Mouse (Mus musculus): ENCODE data around the gene Pgm2l1.

DNA sequence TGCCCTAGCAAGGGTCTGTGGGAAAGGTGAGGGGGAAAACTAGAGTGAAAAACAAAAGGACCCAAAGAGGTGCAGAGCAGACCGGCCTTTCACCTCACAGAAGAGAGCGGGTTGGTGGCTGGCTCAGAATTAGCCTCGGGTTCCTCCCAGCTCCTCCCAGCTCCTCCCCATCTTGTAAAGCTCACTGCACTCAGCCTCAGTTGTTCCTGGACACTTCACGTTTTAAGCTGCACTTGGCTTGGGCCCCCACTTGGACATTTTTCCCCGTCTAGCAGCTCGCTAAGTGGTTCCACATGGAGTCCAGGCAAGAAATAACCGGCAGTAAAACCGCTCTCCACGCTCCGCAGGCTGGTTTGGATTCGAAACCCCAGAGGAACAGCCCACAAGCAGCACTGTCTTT, 61.4 kb downstream of the Pgm2l1 start:
- TF ChIP-seq CTCF (conservative IDR thresholded peaks at IDR 0.05; ENCODE audit: low read length) (no peak), NANOG (IDR thresholded peaks at IDR 0.05; ENCODE audit: borderline replicate concordance, low read length) (no peak)
